Mouse (Mus musculus): Measurements from ENCODE around the gene Gpr150. TPM values are rescaled to one million over a fixed set of nuclear protein-coding genes. Genes with fewer than 3 reads are reported as not detected.
A peak's percentile ranks its signal among the peaks of the same experiment; 100 is the strongest.

Gpr150 gene
- under 1 TPM in 1 of 4 experiments, not detected in 3; 0.13 TPM for total RNA-seq (2022)

- DNase-seq, result no peak
These were observed at the start of gene Gpr150 for GRCm38 (mm10) chr13:76056896-76057266. TSS of gene Gpr150 (minus strand) at chr13:76056996.

GRCm38 (mm10) chr13:76101989-76102388, 45.2 kb upstream of the Gpr150 start:
- DNase-seq, result peak; percentile 13

GRCm38 (mm10) chr13:76098493-76099303, 41.9 kb upstream of the Gpr150 start, which contains the start of the genes Arsk and Ttc37:
TSS of gene Arsk (minus strand) at chr13:76098660.
TSS of gene Ttc37 (plus strand) at chr13:76098734.
- DNase-seq, result peak; percentile 95

- no peak for DNase-seq
These were observed 41.3 kb upstream of the Gpr150 start for GRCm38 (mm10) chr13:76098116-76098492.

GRCm38 (mm10) chr13:76074323-76074722, 17.5 kb upstream of the Gpr150 start:
- DNase-seq, result no peak

GRCm38 (mm10) chr13:76064363-76064945, 7.7 kb upstream of the Gpr150 start:
- no peak for DNase-seq

- DNase-seq, result no peak
These were observed 6.8 kb upstream of the Gpr150 start for GRCm38 (mm10) chr13:76063548-76063947.

- no peak for DNase-seq
These were observed 5.8 kb upstream of the Gpr150 start for GRCm38 (mm10) chr13:76062569-76062968.

- DNase-seq, result no peak
These were observed 5.3 kb upstream of the Gpr150 start for GRCm38 (mm10) chr13:76062126-76062525.

- DNase-seq, result no peak
These were observed 2.8 kb upstream of the Gpr150 start for GRCm38 (mm10) chr13:76059591-76059990.

GRCm38 (mm10) chr13:76057267-76058069, 672 bp upstream of the Gpr150 start:
- DNase-seq, result no peak

- peak; percentile 37 for DNase-seq
These were observed 503 bp downstream of the Gpr150 start for GRCm38 (mm10) chr13:76056261-76056724.

- no peak for DNase-seq
These were observed 1.2 kb downstream of the Gpr150 start for GRCm38 (mm10) chr13:76055391-76056232.

GRCm38 (mm10) chr13:76044971-76045370, 11.8 kb downstream of the Gpr150 start:
- DNase-seq, result no peak

GRCm38 (mm10) chr13:76042455-76042854, 14.3 kb downstream of the Gpr150 start:
- no peak for DNase-seq

- DNase-seq, result no peak
These were observed 32.2 kb downstream of the Gpr150 start for GRCm38 (mm10) chr13:76024588-76024987.

- DNase-seq, result no peak
These were observed 35.0 kb downstream of the Gpr150 start for GRCm38 (mm10) chr13:76021782-76022181.

- DNase-seq, result no peak
These were observed 37.9 kb downstream of the Gpr150 start for GRCm38 (mm10) chr13:76018844-76019400.

- DNase-seq, result peak; percentile 98
These were observed 38.6 kb downstream of the Gpr150 start, which contains the start of gene Rfesd for GRCm38 (mm10) chr13:76017974-76018843. TSS of gene Rfesd (minus strand) at chr13:76018719.

- no peak for DNase-seq
These were observed 39.3 kb downstream of the Gpr150 start for GRCm38 (mm10) chr13:76017465-76017864.

GRCm38 (mm10) chr13:76014511-76014910, 42.3 kb downstream of the Gpr150 start:
- no peak for DNase-seq
